Comparison of ENCODE assay signal across 12 mouse cellular contexts in genomic region chr17:78244752-78245151, GRCm38 (mm10). TPM values are rescaled to one million over a fixed set of nuclear protein-coding genes. Genes with fewer than 3 reads are reported as not detected.
A peak's percentile ranks its signal among the peaks of the same experiment; 100 is the strongest.
DNase-seq lines count a peak whose midpoint lies in the region; ATAC-seq and TF ChIP-seq lines count a peak whose summit lies in the region.
"Had no signal": no experiment of that assay in that cellular context is flagged by ENCODE, and none has a peak within 500 bp of the region (broad histone marks: within the 10 kb centered on the region; RNA-seq: fewer than 3 reads in every experiment).

No protein-coding gene starts in this region.

- TF ChIP-seq POLR2A in cerebellum, adult 2 months (IDR thresholded peaks at IDR 0.05; ENCODE audit: borderline replicate concordance, insufficient read depth, low read length) = no peak

- WGBS in heart, embryonic 10.5 days = 66% methylated on average over 6 of the region's 6 CpGs
- WGBS in lung, embryonic 16.5 days = 64% methylated on average over 6 of the region's 6 CpGs
- 55% methylated on average over 6 of the region's 6 CpGs for WGBS in cerebellum, adult 2 months

- ATAC-seq in lung, embryonic 16.5 days (ENCODE audit: low read depth) = no peak

- no peak overlapping the region for H3K9ac ChIP-seq in lung, embryonic 16.5 days (ENCODE audit: low read length)

- no peaks in the 10 kb centered on the region for H3K27me3 ChIP-seq in heart, embryonic 10.5 days (ENCODE audit: insufficient read depth, poor library complexity, severe bottlenecking)
- H3K27me3 ChIP-seq in lung, embryonic 16.5 days (ENCODE audit: control insufficient read depth, insufficient read depth, low read depth, low read length) = no peaks in the 10 kb centered on the region
- H3K27me3 ChIP-seq in cerebellum, adult 2 months (ENCODE audit: control insufficient read depth, insufficient read depth, low read length) = no peaks in the 10 kb centered on the region
- H3K27me3 ChIP-seq: Patski had no signal

- no peak overlapping the region for H3K4me2 ChIP-seq in lung, embryonic 16.5 days (ENCODE audit: low read depth, low read length)

- no peak overlapping the region for H3K4me3 ChIP-seq in heart, embryonic 10.5 days
- H3K4me3 ChIP-seq in lung, embryonic 16.5 days (ENCODE audit: low read length) = no peak overlapping the region
- no peak overlapping the region for H3K4me3 ChIP-seq in cerebellum, adult 2 months (replicated peaks; ENCODE audit: insufficient read depth, low read depth, low read length)
- H3K4me3 ChIP-seq: layer of hippocampus, adult 2 months; myocyte had no signal

- peak overlapping the region; percentile 42; the same call in 1 of the 2 replicates for H3K27ac ChIP-seq in heart, embryonic 10.5 days
- peak overlapping the region; percentile 15; the same call in 1 of the 2 replicates for H3K27ac ChIP-seq in lung, embryonic 16.5 days (ENCODE audit: low read length)
- H3K27ac ChIP-seq in cerebellum, adult 2 months (ENCODE audit: insufficient read depth, low read length) = no peak overlapping the region
- H3K27ac ChIP-seq: layer of hippocampus, adult 2 months had no signal

- H3K9me3 ChIP-seq in heart, embryonic 10.5 days = no peaks in the 10 kb centered on the region
- no peaks in the 10 kb centered on the region for H3K9me3 ChIP-seq in lung, embryonic 16.5 days (ENCODE audit: control insufficient read depth, low read length)

- DNase-seq in heart, embryonic 10.5 days (ENCODE audit: low spot score) = no peak
- DNase-seq in heart, postnatal 4 days = no peak
- no peak for DNase-seq in lung, postnatal 4 days
- DNase-seq in kidney, postnatal 10 days = peak; percentile 30
- DNase-seq in naive thymus-derived CD4-positive, alpha-beta T cell, adult 2 months (ENCODE audit: low read depth) = peak; percentile 10
- DNase-seq in cerebellum, postnatal 25 days = no peak
- DNase-seq in cerebellum, adult 2 months = no peak
- DNase-seq: right cerebral cortex, postnatal 4 days had no signal

- no peak for TF ChIP-seq CTCF in cerebellum, adult 2 months (IDR thresholded peaks at IDR 0.05; ENCODE audit: borderline replicate concordance, insufficient read depth, low read depth, low read length)

- peaks cover 34% of the 10 kb centered on the region for H3K4me1 ChIP-seq in heart, embryonic 10.5 days
- peaks cover 15% of the 10 kb centered on the region for H3K4me1 ChIP-seq in lung, embryonic 16.5 days (replicated peaks; ENCODE audit: control insufficient read depth, insufficient read depth, low read length)
- no peaks in the 10 kb centered on the region for H3K4me1 ChIP-seq in cerebellum, adult 2 months (ENCODE audit: control insufficient read depth, insufficient read depth, low read length)

- no peaks in the 10 kb centered on the region for H3K36me3 ChIP-seq in heart, embryonic 10.5 days
- H3K36me3 ChIP-seq in lung, embryonic 16.5 days (ENCODE audit: control insufficient read depth, insufficient read depth, low read length) = no peaks in the 10 kb centered on the region

RNA-seq across cellular contexts. Expression of gene Crim1, which starts 44.7 kb away (rescaled TPM):
- 2.0 and 3.6 TPM in 2 replicates for polyA plus RNA-seq in heart, embryonic 10.5 days (2016; fragmentation: Nextera tagmentation; extraction: Ambion mirVana)
- total RNA-seq in heart, postnatal 4 days (2021) = 10 to 100 TPM; 40.1 to 42.1 TPM
- 4.7 and 5.1 TPM in 2 replicates for polyA plus RNA-seq in lung, embryonic 16.5 days (2015; fragmentation: Nextera tagmentation; extraction: Ambion mirVana)
- 34.4 and 35.8 TPM in 2 replicates for polyA plus RNA-seq in cerebellum, adult 2 months (2012; rRNA removed)

Comparison
In these comparisons a context has a peak if more than half of its experiments do, and no peak if none do; other contexts are left out.
1. DNase-seq: peak in kidney, postnatal 10 days (single experiment) and naive thymus-derived CD4-positive, alpha-beta T cell, adult 2 months (single experiment); none in heart, embryonic 10.5 days (single experiment), heart, postnatal 4 days (single experiment), lung, postnatal 4 days (0 of 2), cerebellum, postnatal 25 days (0 of 2) and cerebellum, adult 2 months (0 of 2).